Mouse (Mus musculus): ENCODE results near the gene Ctbp1. TPM values are rescaled to one million over a fixed set of nuclear protein-coding genes. Genes with fewer than 3 reads are reported as not detected.

Gene Ctbp1
- total RNA-seq (2014; rRNA removed; ENCODE audit: low replicate concordance) (295 and 352 TPM in 2 replicates), polyA plus RNA-seq (2015; fragmentation: Nextera tagmentation; extraction: Ambion mirVana) (156 and 165 TPM in 2 replicates)

- under 1% methylated on average over 46 of the region's 57 CpGs for WGBS
These were observed at the start of gene Ctbp1 for GRCm38 (mm10) chr5:33274953-33275454. TSS of gene Ctbp1 (minus strand) at chr5:33274994.

GRCm38 (mm10) chr5:33324491-33324890 is 49.7 kb upstream of the Ctbp1 start:
- H3K9me3 ChIP-seq (replicated peaks; ENCODE audit: control insufficient read depth, low read length) = 0 out of 2 replicates have a peak, but pooled peaks cover 4% of the 10 kb centered on the region
- no peak for ATAC-seq (ENCODE audit: insufficient read depth, low read depth)
- 52% methylated on average over 2 of the region's 2 CpGs for WGBS

More at GRCm38 (mm10) chr5:33274953-33275454, at the start of gene Ctbp1:
- peak; percentile 93 for DNase-seq (ENCODE audit: low spot score)
- ATAC-seq (ENCODE audit: insufficient read depth, low read depth) = peak; percentile 89
- no peaks in the 10 kb centered on the region for H3K27me3 ChIP-seq (ENCODE audit: control insufficient read depth, insufficient read depth, low read length)
- peak within 1 kb of the TSS; percentile 77 for H3K4me3 ChIP-seq (ENCODE audit: low read depth, low read length)
- peak within 1 kb of the TSS; percentile 77 for H3K9ac ChIP-seq (replicated peaks; ENCODE audit: low read depth, low read length)
- H3K27ac ChIP-seq (ENCODE audit: low read depth) = peak within 1 kb of the TSS; percentile 97
- peaks cover 33% of the 10 kb centered on the region for H3K4me1 ChIP-seq (ENCODE audit: control insufficient read depth, insufficient read depth)
- H3K4me2 ChIP-seq (ENCODE audit: low read depth, low read length) = peak within 1 kb of the TSS; percentile 84
- H3K9me3 ChIP-seq (replicated peaks; ENCODE audit: control insufficient read depth, low read length) = no peaks in the 10 kb centered on the region
- peak; percentile 57; the same call in 1 of the 2 replicates for TF ChIP-seq EP300 (IDR thresholded peaks at IDR 0.05; ENCODE audit: low read depth)
- peak; percentile 40 for TF ChIP-seq CTCF (IDR thresholded peaks at IDR 0.05; ENCODE audit: low read depth)
- no peaks in the 10 kb centered on the region for H3K36me3 ChIP-seq (replicated peaks; ENCODE audit: control insufficient read depth, insufficient read depth, low read length)

GRCm38 (mm10) chr5:33312192-33312591 is 37.4 kb upstream of the Ctbp1 start:
- no peak overlapping the region for H3K27ac ChIP-seq (ENCODE audit: low read depth)
- H3K36me3 ChIP-seq (replicated peaks; ENCODE audit: control insufficient read depth, insufficient read depth, low read length) = no peaks in the 10 kb centered on the region
- TF ChIP-seq CTCF (IDR thresholded peaks at IDR 0.05; ENCODE audit: low read depth) (no peak), EP300 (IDR thresholded peaks at IDR 0.05; ENCODE audit: low read depth) (no peak)
- H3K9me3 ChIP-seq (replicated peaks; ENCODE audit: control insufficient read depth, low read length) = no peaks in the 10 kb centered on the region
- 68% methylated on average over 7 of the region's 7 CpGs for WGBS
- no peak overlapping the region for H3K4me2 ChIP-seq (ENCODE audit: low read depth, low read length)
- no peaks in the 10 kb centered on the region for H3K4me1 ChIP-seq (ENCODE audit: control insufficient read depth, insufficient read depth)
- H3K27me3 ChIP-seq (ENCODE audit: control insufficient read depth, insufficient read depth, low read length) = no peaks in the 10 kb centered on the region
- no peak overlapping the region for H3K4me3 ChIP-seq (ENCODE audit: low read depth, low read length)
- DNase-seq (ENCODE audit: low spot score) = no peak
- ATAC-seq (ENCODE audit: insufficient read depth, low read depth) = no peak
- H3K9ac ChIP-seq (replicated peaks; ENCODE audit: low read depth, low read length) = no peak overlapping the region

More at GRCm38 (mm10) chr5:33324491-33324890, 49.7 kb upstream of the Ctbp1 start:
- Histone ChIP-seq H3K4me2 (ENCODE audit: low read depth, low read length) (no peak overlapping the region), H3K9ac (replicated peaks; ENCODE audit: low read depth, low read length) (no peak overlapping the region), H3K4me3 (ENCODE audit: low read depth, low read length) (no peak overlapping the region), H3K27me3 (ENCODE audit: control insufficient read depth, insufficient read depth, low read length) (no peaks in the 10 kb centered on the region), H3K4me1 (ENCODE audit: control insufficient read depth, insufficient read depth) (no peaks in the 10 kb centered on the region), H3K27ac (ENCODE audit: low read depth) (no peak overlapping the region), H3K36me3 (replicated peaks; ENCODE audit: control insufficient read depth, insufficient read depth, low read length) (no peaks in the 10 kb centered on the region)
- DNase-seq (ENCODE audit: low spot score) = no peak
- TF ChIP-seq CTCF (IDR thresholded peaks at IDR 0.05; ENCODE audit: low read depth) (no peak), EP300 (IDR thresholded peaks at IDR 0.05; ENCODE audit: low read depth) (no peak)

- no peak for DNase-seq (ENCODE audit: low spot score)
- Histone ChIP-seq H3K4me1 (ENCODE audit: control insufficient read depth, insufficient read depth) (no peaks in the 10 kb centered on the region), H3K4me3 (ENCODE audit: low read depth, low read length) (no peak overlapping the region), H3K27me3 (ENCODE audit: control insufficient read depth, insufficient read depth, low read length) (no peaks in the 10 kb centered on the region), H3K36me3 (replicated peaks; ENCODE audit: control insufficient read depth, insufficient read depth, low read length) (no peaks in the 10 kb centered on the region), H3K27ac (ENCODE audit: low read depth) (no peak overlapping the region), H3K9me3 (replicated peaks; ENCODE audit: control insufficient read depth, low read length) (no peaks in the 10 kb centered on the region), H3K9ac (replicated peaks; ENCODE audit: low read depth, low read length) (no peak overlapping the region), H3K4me2 (ENCODE audit: low read depth, low read length) (no peak overlapping the region)
- TF ChIP-seq CTCF (IDR thresholded peaks at IDR 0.05; ENCODE audit: low read depth) = no peak
- TF ChIP-seq EP300 (IDR thresholded peaks at IDR 0.05; ENCODE audit: low read depth) = no peak
- 77% methylated on average over 3 of the region's 3 CpGs for WGBS
- ATAC-seq (ENCODE audit: insufficient read depth, low read depth) = no peak
These were observed 36.1 kb upstream of the Ctbp1 start for GRCm38 (mm10) chr5:33310704-33311462.

DNA sequence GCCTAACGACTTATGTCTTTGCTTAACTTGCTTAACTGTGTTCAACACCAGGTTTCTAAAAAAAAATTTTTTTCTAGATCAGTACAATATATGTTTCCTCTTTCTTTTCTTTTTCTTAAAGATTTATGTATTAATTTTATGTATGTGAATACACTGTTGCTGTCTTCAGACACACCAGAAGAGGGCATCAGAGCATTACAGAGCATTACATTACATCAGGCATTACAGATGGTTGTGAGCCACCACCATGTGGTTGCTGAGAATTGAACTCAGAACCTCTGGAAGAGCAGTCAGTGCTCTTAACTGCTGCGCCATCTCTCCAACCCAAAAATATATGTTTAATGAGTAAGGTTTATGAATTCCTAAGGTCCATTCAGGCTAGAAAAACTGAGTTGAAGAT is 27.0 kb upstream of the Ctbp1 start:
- Histone ChIP-seq H3K4me1 (ENCODE audit: control insufficient read depth, insufficient read depth) (no peaks in the 10 kb centered on the region), H3K4me3 (ENCODE audit: low read depth, low read length) (no peak overlapping the region), H3K36me3 (replicated peaks; ENCODE audit: control insufficient read depth, insufficient read depth, low read length) (no peaks in the 10 kb centered on the region), H3K9ac (replicated peaks; ENCODE audit: low read depth, low read length) (no peak overlapping the region), H3K27me3 (ENCODE audit: control insufficient read depth, insufficient read depth, low read length) (no peaks in the 10 kb centered on the region), H3K4me2 (ENCODE audit: low read depth, low read length) (no peak overlapping the region), H3K27ac (ENCODE audit: low read depth) (no peak overlapping the region), H3K9me3 (replicated peaks; ENCODE audit: control insufficient read depth, low read length) (no peaks in the 10 kb centered on the region)
- DNase-seq (ENCODE audit: low spot score) (no peak), ATAC-seq (ENCODE audit: insufficient read depth, low read depth) (no peak)
- TF ChIP-seq EP300 (IDR thresholded peaks at IDR 0.05; ENCODE audit: low read depth) (no peak), CTCF (IDR thresholded peaks at IDR 0.05; ENCODE audit: low read depth) (peak; percentile 6; the same call in 1 of the 2 replicates)
- 70% methylated on average over 2 of the region's 2 CpGs for WGBS

Measured in heart, postnatal 0 days (tissue).